Mouse (Mus musculus): ENCODE data around the gene Cox8a.

The Cox8a gene

DNA sequence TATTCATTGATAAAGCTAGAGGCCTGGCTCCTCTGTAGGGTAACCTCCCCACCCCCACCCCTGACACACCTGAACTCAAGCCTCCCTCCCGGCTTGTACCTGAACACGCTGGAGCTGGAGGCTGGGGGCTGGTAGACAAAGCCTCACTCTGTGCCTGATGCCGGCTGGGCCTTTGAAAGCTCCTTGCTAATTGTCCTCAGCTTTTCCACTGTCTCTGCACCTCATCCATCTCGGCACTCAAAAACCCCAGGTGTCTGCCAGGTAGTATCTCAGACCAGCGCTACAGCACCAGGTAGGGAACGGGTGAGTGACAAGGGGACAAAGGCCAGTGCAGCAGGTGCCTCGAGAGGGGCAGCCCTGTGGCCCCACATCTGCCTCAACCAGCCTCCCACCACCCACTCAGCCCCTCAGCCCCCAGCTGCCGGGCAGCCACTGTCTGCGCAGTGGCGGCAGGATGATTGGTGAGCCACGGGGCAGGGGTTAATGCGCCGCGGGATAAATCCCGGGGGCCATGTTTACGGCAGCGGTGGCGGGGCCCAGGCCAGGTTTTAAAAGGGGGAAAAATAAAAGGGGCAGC, 31.6 kb downstream of the Cox8a start:
- no peak for DNase-seq (ENCODE audit: low spot score in 2 of 2)

DNA sequence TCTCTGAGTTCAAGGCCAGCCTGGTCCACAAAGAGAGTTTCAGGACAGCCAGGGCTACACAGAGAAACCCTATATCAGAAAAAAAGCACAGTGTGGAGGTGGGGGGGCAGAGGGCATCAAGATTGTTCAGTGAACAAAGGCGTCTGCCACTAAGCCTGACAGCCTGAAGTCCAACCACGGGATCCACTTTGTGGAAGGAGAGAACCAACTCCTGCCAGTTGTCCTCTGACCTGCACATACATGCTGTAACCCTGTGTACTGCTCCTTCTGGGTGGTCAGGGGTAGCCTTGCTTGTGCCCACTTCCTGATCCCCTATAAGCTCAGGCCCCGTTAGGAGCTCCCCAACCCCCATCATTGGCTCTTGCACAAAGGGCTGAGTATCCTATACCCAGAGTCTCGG, 32.4 kb downstream of the Cox8a start:
- DNase-seq (ENCODE audit: low spot score in 2 of 2), result no peak

DNA sequence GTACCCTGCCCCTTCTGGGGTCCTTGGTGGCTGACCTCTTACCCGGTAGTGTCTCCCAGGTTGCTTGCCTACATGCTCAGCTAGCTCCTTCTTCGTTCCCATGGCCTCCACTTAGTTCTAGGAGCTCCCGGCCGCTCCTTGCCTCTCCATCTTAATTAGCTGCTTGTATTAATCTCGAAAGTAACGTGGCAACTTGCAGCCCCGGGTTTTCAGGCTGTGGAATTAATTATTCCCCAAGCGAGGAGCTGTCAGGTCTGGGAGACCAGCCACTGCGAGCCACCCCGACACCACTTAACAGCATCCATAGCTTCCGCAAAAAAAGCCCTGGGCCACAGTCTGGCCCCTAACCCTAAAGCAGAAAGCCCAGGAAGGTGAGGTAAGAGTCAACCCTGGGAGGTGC, 34.0 kb downstream of the Cox8a start:
- DNase-seq (ENCODE audit: low spot score in 2 of 2), result no peak

DNA sequence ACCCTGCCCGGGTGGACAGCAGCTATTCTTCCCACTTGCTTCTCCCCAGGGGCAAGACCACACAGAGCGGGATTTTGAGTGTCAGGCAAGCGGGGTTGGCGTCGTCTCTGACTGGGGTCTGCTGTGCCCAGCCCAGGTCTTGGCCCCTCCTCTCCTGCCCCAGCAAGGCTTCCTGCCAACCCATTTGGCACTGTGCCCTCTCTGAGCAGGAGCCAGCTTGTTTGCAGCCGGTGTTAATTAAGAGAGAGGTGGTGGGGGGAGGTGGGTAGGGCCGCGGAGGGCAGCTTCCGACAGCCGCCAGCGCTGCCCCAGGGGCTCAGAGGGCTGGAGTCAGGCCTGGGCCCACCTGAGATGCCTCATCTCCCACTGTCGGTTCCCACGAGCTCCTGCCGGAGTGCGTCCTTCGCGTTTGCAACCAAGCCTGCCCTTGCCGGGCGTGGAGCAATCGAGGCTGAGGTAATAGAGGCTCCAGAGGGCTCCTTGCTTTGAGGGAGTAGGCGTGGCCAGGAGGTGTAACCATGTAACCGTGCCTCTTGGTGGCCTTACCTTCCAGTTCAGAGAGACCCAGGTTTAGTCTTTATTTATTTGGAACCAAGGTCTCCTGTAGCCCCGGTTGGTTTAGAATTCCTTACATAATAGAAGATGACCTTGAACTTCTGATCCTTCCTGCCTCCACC, 35.0 kb downstream of the Cox8a start:
- DNase-seq (ENCODE audit: low spot score in 2 of 2), result no peak

DNA sequence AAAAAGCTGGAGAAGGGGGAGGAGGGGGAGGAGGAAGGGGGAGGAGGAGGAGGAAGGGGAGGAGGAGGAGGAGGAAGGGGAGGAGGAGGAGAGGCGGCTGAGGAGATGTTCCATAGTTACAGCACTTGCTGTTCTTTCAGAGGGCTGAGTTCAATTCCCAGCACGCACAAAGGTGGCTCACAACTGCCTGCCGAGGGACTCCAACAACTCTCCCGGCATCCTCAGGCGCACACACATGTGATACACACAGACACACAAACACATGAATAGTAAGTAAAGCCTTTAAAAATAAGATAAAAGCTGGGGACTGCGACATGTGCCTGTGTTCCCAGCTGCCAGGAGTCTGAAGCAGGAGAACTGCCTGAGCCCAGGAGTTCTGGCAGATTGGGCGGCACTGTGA, 35.9 kb downstream of the Cox8a start:
- no peak for DNase-seq (ENCODE audit: low spot score in 2 of 2)

DNA sequence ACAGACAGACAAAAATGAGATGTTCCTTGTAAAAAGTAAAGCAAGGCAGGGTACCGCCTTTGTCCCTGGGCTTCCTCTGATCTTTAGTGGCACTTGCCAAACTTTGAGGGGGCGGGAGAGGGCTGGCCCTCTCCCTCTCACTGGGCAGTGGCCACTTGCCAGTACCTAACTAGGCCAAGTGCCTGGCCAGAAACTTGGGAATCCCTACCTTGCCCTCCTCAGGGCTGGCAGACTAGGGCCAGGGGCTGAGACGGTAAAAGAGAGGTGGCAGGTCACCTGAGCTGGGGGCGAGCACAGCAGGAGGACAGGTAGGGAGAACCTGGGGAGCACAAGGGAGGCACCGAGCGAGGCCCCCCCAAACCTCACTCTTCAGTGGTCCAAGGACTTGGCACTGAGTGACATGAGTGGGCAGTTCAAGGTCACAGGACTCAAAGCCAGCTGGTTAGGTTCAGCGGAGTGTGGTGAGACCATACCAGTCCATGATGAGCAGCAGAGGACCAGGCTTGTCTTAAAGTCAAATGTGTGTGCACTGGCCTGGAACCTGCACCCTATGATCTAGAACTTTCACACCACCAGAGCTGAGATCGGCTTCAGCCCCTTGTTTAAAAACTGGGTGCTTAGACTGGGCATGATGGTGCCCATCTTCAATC, 36.5 kb downstream of the Cox8a start:
- no peak for DNase-seq (ENCODE audit: low spot score in 2 of 2)

GRCm38 (mm10) chr19:7178841-7179452, 38.5 kb downstream of the Cox8a start:
- DNase-seq (ENCODE audit: low spot score in 2 of 2), result no peak

- no peak for DNase-seq (ENCODE audit: low spot score in 2 of 2)
These were observed 39.5 kb downstream of the Cox8a start for GRCm38 (mm10) chr19:7177804-7178511.

DNA sequence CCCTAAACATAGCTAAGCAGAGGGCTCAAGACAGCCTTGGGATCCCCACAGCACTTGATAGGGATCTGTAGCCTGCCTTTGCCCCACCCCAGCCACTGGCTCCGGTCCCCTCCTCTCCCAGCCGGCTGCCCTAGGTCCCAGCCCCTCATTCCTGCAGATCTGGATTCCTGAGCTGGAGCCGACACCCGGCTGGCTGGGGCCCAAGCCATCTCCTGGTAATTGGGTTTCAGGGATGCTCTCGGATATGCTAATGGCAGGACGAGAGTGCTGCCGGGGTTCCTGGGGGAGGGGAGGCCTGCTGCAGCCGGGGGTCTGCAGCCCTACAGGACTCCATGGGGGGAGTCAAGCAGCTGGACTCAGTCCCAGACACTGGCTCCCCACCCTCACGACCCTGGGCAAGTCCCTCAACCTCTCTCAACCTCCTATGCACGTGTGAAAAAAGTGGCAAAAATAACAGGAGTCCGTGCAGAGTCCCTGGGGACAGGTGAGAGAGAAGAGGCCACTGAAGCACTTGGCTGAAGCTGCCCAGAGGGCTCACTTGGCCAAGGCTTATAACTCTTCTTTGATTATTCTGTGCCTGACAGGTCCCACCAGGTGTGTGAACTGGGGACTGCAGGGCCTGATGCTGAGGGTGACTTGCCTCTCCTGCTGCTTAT, 41.2 kb downstream of the Cox8a start:
- no peak for DNase-seq (ENCODE audit: low spot score in 2 of 2)

- DNase-seq (ENCODE audit: low spot score in 2 of 2), result no peak
These were observed 45.2 kb downstream of the Cox8a start for GRCm38 (mm10) chr19:7172051-7172866.

DNA sequence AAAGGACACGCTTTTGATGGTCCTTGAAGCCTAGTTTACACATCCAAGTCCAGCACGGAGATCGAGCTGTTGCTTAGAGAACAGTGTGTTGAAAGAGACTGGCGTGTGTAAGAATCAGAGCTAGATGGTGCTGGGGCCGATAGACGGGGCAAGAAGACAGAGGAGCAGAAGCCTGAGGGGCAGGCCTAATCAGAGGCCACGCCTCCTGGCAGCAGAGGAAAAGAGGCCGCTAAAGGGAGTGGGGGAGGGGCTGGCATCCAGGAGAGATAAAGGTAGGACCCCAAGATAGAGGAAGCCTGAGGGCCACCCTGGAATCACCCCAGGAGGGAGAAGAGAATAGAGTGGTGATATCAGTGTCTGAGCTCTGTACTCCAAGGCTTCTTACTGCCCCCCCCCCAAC, 46.0 kb downstream of the Cox8a start:
- no peak for DNase-seq (ENCODE audit: low spot score in 2 of 2)

DNA sequence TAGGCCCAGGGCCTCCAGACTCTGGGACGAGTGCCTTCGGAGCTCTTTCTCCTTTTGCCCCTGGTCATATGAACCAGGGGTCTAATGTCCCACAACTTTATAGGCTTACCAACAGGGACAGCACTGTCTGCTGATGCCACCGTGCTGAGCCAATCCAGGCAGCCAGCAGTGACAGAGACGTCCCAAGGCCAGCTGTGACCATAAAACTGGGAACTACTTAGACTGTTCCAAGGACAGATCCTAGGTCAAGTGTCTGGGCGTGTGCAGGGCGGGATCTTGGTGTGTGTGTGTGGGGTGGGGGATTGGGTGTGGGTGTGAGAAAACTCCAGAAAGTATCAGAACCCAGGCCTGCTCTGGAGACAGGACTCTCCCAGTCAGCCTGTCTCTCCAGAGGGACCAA, 46.5 kb downstream of the Cox8a start:
- DNase-seq (ENCODE audit: low spot score in 2 of 2), result no peak

DNA sequence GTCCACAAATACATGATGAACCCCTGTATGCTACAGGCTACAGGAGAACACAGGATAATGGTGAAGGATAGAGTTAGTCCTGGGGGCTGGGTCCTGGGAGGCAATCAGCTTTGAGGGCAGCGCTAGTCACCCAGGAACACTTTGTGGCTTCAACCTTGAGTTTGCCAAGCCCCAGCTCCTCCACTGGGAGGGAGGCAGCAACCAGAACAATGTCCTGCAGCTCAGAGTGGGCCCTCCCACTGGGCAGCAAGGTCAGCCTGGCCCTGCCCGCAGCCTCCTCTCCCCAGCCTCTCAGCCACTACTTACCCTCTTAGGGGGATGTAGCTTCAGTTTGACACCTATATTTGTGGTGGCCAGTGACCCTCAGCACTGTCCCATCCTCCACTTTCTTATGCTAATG, 49.0 kb downstream of the Cox8a start:
- no peak for DNase-seq (ENCODE audit: low spot score in 2 of 2)

DNA sequence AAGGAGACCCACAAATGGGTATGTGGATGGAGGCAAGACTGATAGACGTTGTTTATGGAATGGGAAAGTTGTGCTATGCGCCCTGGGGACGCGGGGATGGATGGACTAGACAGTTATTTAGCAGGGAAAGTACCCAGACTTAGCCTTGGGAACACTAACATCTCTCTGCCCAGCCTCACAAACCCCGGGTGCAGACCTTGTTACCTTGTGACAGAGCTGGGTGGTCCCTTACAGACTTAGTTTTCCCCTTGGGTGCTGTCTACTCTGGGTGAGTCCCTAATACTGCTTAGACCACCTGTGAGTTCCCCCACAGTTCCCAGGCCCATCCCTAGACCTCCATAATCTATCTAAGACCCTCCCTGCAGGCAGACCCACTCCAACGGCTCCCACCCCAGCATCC, 50.6 kb downstream of the Cox8a start:
- no peak for DNase-seq (ENCODE audit: low spot score in 2 of 2)

GRCm38 (mm10) chr19:7166200-7166711, 51.2 kb downstream of the Cox8a start:
- no peak for DNase-seq (ENCODE audit: low spot score in 2 of 2)

GRCm38 (mm10) chr19:7165509-7166199, 51.8 kb downstream of the Cox8a start:
- no peak for DNase-seq (ENCODE audit: low spot score in 2 of 2)

All from spleen, postnatal 36 days (tissue).